Mouse (Mus musculus): Measurements from ENCODE around the gene Vmn1r236. TPM values are rescaled to one million over a fixed set of nuclear protein-coding genes. Genes with fewer than 3 reads are reported as not detected.

Gene Vmn1r236
- not detected in 2 replicates for polyA plus RNA-seq (2015; fragmentation: Nextera tagmentation; extraction: Ambion mirVana)

DNA sequence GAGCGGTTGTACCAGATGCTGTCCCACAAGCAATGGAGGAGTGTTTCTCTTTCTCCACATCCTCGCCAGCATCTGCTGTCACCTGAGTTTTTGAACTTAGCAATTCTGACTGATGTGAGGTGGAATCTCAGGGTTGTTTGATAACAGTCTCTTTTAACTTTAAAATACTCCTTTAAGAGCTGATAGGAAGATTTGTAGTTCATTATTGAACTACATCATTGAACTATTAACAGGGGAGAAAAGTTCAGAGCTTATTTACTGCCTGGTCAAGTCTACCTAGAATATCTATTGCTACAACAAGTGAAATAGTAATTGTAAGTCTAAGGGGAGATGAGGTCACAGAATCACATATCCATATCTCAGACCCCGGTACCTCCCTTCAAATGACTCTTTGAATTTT is at the start of gene Vmn1r236:
TSS of gene Vmn1r236 (plus strand) at position 301 of the 400 bp plus-strand sequence.

DNA sequence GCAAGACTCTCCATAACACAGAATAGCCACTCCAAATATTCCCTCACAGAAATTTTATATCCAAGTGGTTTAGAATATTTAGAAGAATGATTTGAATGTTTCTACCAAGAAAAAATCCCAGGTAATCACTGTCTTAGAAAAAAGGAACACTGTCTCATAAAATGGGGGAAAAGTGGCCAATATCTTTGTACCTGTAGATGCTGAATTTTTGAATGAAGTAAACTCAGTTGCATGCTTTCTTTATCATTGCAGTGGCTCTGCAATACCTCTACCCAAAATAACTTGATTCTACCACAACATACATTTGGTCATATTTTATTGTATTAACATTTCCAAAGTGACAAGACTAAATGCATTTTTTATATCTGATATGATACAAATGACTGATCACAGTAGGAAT is 26.6 kb upstream of the Vmn1r236 start, which contains the start of gene Vmn1r235:
TSS of gene Vmn1r235 (plus strand) at position 301 of the 400 bp plus-strand sequence.

DNA sequence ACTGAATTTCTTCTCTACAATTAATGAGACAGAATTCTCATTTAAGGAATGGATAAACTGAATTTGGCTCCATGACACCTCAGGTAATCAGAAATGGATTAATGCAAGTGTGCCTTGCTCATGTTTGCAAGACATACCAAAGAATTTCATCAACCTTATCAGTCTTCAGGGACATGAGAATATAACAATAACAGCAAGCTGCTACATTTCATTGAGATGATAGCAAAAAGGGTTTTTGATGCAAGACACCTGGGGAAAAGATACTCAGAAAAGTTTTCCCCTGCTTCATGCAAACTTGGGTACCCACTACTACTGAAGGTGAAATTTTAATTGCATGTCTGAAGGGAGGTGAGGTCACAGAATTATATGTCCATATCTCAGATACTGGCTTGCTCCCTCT is 28.8 kb downstream of the Vmn1r236 start, which contains the start of gene Vmn1r237:
TSS of gene Vmn1r237 (plus strand) at position 301 of the 400 bp plus-strand sequence.

Small RNAs within 50 kb of the gene (microRNA-seq; reads per million reads assigned to microRNA genes)
- not detected for gene Gm26384

Other genes starting within 250 kb of the Vmn1r236 start
- not detected in 2 replicates for gene Vmn1r234, start 56.9 kb upstream of the Vmn1r236 start, polyA plus RNA-seq (2015; fragmentation: Nextera tagmentation; extraction: Ambion mirVana)
- not detected in 2 replicates for gene Vmn1r235, start 26.5 kb upstream of the Vmn1r236 start, polyA plus RNA-seq (2015; fragmentation: Nextera tagmentation; extraction: Ambion mirVana)
- not detected in 2 replicates for gene Vmn1r237, start 28.9 kb downstream of the Vmn1r236 start, polyA plus RNA-seq (2015; fragmentation: Nextera tagmentation; extraction: Ambion mirVana)
- gene Zfp677, start 100.8 kb downstream of the Vmn1r236 start, polyA plus RNA-seq (2015; fragmentation: Nextera tagmentation; extraction: Ambion mirVana) = 2.0 and 2.3 TPM in 2 replicates
- 3.6 and 4.1 TPM in 2 replicates for gene Zfp54, start 140.3 kb downstream of the Vmn1r236 start, polyA plus RNA-seq (2015; fragmentation: Nextera tagmentation; extraction: Ambion mirVana)
- 6.6 and 7.4 TPM in 2 replicates for gene Zfp51, start 167.4 kb downstream of the Vmn1r236 start, polyA plus RNA-seq (2015; fragmentation: Nextera tagmentation; extraction: Ambion mirVana)
- 5.7 and 7.2 TPM in 2 replicates for gene Zfp53, start 206.1 kb downstream of the Vmn1r236 start, polyA plus RNA-seq (2015; fragmentation: Nextera tagmentation; extraction: Ambion mirVana)